In the genomic region with DNA sequence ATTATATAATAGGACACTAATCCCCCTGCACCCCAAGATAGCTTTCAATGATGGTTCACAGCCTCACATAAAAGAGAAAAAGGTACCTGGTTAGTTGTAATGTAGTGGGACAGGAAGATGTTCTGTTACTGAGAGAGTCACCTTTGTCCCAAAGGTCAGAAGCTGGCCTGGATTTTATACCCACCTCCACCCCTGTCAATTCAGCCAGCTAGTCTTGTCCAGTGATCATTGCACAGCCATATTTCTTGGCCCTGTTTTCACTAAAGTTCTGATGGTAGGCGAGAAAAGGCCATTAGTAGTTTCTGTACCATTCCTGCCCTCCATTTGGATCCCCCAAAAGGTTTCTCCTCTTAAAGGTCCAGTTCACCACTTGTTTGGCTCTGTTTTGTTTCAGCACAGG, we compare ENCODE assay signal across 19 mouse cellular contexts. TPM values are rescaled to one million over a fixed set of nuclear protein-coding genes. Genes with fewer than 3 reads are reported as not detected.
DNase-seq lines count a peak whose midpoint lies in the region; ATAC-seq and TF ChIP-seq lines count a peak whose summit lies in the region.
"Had no signal": no experiment of that assay in that cellular context is flagged by ENCODE, and none has a peak within 500 bp of the region (broad histone marks: within the 10 kb centered on the region; RNA-seq: fewer than 3 reads in every experiment).

No protein-coding gene starts in this region.

- 88% methylated on average over 1 of the region's 1 CpGs for WGBS in hindbrain, embryonic 15.5 days
- 79% methylated on average over 1 of the region's 1 CpGs for WGBS in hindbrain, embryonic 16.5 days
- WGBS in lung, embryonic 15.5 days, result 73% methylated on average over 1 of the region's 1 CpGs
- 70% methylated on average over 1 of the region's 1 CpGs for WGBS in liver, postnatal 0 days (ENCODE audit: insufficient replicate concordance)

- no peak for ATAC-seq in hindbrain, embryonic 15.5 days (ENCODE audit: low FRiP score, low read depth)
- ATAC-seq in hindbrain, embryonic 16.5 days, result no peak
- no peak for ATAC-seq in lung, embryonic 15.5 days (ENCODE audit: borderline replicate concordance, extremely low read depth, low FRiP score, low TSS enrichment)
- ATAC-seq in liver, postnatal 0 days, result no peak
- ATAC-seq: intestine, postnatal 0 days had no signal

- H3K4me1 ChIP-seq in hindbrain, embryonic 15.5 days (replicated peaks), result peaks cover 34% of the 10 kb centered on the region
- H3K4me1 ChIP-seq in hindbrain, embryonic 16.5 days (ENCODE audit: control insufficient read depth, insufficient read depth, low read depth, low read length), result peaks cover 17% of the 10 kb centered on the region
- H3K4me1 ChIP-seq in lung, embryonic 15.5 days, result peaks cover 62% of the 10 kb centered on the region
- H3K4me1 ChIP-seq in liver, postnatal 0 days (ENCODE audit: insufficient read depth), result peaks cover 59% of the 10 kb centered on the region

- intact Hi-C loops in left cerebral cortex, postnatal 4 days (cut with DNase I), result no loop called here

- no peak for TF ChIP-seq EP300 in liver, postnatal 0 days (IDR thresholded peaks at IDR 0.05; ENCODE audit: low read depth)

- DNase-seq in cerebellum, adult 9-10 months, result peak; percentile 12
- no peak for DNase-seq in cerebellum, postnatal 10 days
- no peak for DNase-seq in lung, postnatal 10 days
- DNase-seq in liver, postnatal 0 days, result no peak
- no peak for DNase-seq in left cerebral cortex, postnatal 4 days
- DNase-seq: adrenal gland, adult 2 months; cerebellum, adult 8-10 months; gastrocnemius, postnatal 25 days; kidney, postnatal 25 days; right cerebral cortex, postnatal 4 days; thymus, postnatal 14 days had no signal

- H3K4me2 ChIP-seq in hindbrain, embryonic 15.5 days, result peak overlapping the region; percentile 82
- no peak overlapping the region for H3K4me2 ChIP-seq in hindbrain, embryonic 16.5 days (ENCODE audit: low read length)
- peak overlapping the region; percentile 16; the same call in 1 of the 2 replicates for H3K4me2 ChIP-seq in lung, embryonic 15.5 days
- H3K4me2 ChIP-seq in liver, postnatal 0 days (ENCODE audit: low read depth, low read length), result peak overlapping the region; percentile 91; the same call in 1 of the 2 replicates

- peaks cover 27% of the 10 kb centered on the region for H3K36me3 ChIP-seq in hindbrain, embryonic 15.5 days
- peaks cover 18% of the 10 kb centered on the region for H3K36me3 ChIP-seq in hindbrain, embryonic 16.5 days (ENCODE audit: control insufficient read depth, insufficient read depth, low read length)
- peaks cover 28% of the 10 kb centered on the region for H3K36me3 ChIP-seq in lung, embryonic 15.5 days
- peaks cover 40% of the 10 kb centered on the region for H3K36me3 ChIP-seq in liver, postnatal 0 days (replicated peaks; ENCODE audit: insufficient read depth, low read length)

- no peak overlapping the region for H3K27ac ChIP-seq in hindbrain, embryonic 15.5 days (replicated peaks)
- no peak overlapping the region for H3K27ac ChIP-seq in hindbrain, embryonic 16.5 days (ENCODE audit: low read depth, low read length)
- peak overlapping the region; percentile 83 for H3K27ac ChIP-seq in lung, embryonic 15.5 days
- H3K27ac ChIP-seq in liver, postnatal 0 days (ENCODE audit: low read depth), result peak overlapping the region; percentile 68
- H3K27ac ChIP-seq: liver, embryonic 14.5 days; midbrain, embryonic 12.5 days had no signal

- H3K9me3 ChIP-seq in hindbrain, embryonic 15.5 days, result no peaks in the 10 kb centered on the region
- H3K9me3 ChIP-seq in hindbrain, embryonic 16.5 days (ENCODE audit: control insufficient read depth, low read length), result no peaks in the 10 kb centered on the region
- no peaks in the 10 kb centered on the region for H3K9me3 ChIP-seq in lung, embryonic 15.5 days
- H3K9me3 ChIP-seq in liver, postnatal 0 days (ENCODE audit: low read length), result no peaks in the 10 kb centered on the region
- H3K9me3 ChIP-seq: embryonic facial prominence, embryonic 12.5 days; hindbrain, embryonic 13.5 days; midbrain, embryonic 12.5 days had no signal

- H3K9ac ChIP-seq in hindbrain, embryonic 15.5 days, result no peak overlapping the region
- no peak overlapping the region for H3K9ac ChIP-seq in hindbrain, embryonic 16.5 days (ENCODE audit: low read depth, low read length)
- H3K9ac ChIP-seq in lung, embryonic 15.5 days, result no peak overlapping the region
- no peak overlapping the region for H3K9ac ChIP-seq in liver, postnatal 0 days (replicated peaks)
- H3K9ac ChIP-seq: liver, embryonic 14.5 days; midbrain, embryonic 12.5 days had no signal

- H3K4me3 ChIP-seq in hindbrain, embryonic 15.5 days, result no peak overlapping the region
- no peak overlapping the region for H3K4me3 ChIP-seq in hindbrain, embryonic 16.5 days (ENCODE audit: low read length)
- H3K4me3 ChIP-seq in lung, embryonic 15.5 days, result no peak overlapping the region
- H3K4me3 ChIP-seq in liver, postnatal 0 days (ENCODE audit: low read depth, low read length), result no peak overlapping the region

- no peak for TF ChIP-seq CTCF in liver, postnatal 0 days (IDR thresholded peaks at IDR 0.05; ENCODE audit: low read depth)

- H3K27me3 ChIP-seq in hindbrain, embryonic 15.5 days, result no peaks in the 10 kb centered on the region
- no peaks in the 10 kb centered on the region for H3K27me3 ChIP-seq in hindbrain, embryonic 16.5 days (replicated peaks; ENCODE audit: control insufficient read depth, insufficient read depth, low read length)
- H3K27me3 ChIP-seq in lung, embryonic 15.5 days, result no peaks in the 10 kb centered on the region
- peaks cover 7% of the 10 kb centered on the region for H3K27me3 ChIP-seq in liver, postnatal 0 days (ENCODE audit: insufficient read depth, low read length)
- H3K27me3 ChIP-seq: embryonic facial prominence, embryonic 12.5 days; hindbrain, embryonic 13.5 days had no signal

RNA-seq across cellular contexts. Expression of a gene that starts 1.2 kb away (rescaled TPM):
- polyA plus RNA-seq in hindbrain, embryonic 15.5 days (2015; fragmentation: Nextera tagmentation; extraction: Ambion mirVana), result 20.9 and 21.2 TPM in 2 replicates
- 22.1 and 22.9 TPM in 2 replicates for polyA plus RNA-seq in hindbrain, embryonic 16.5 days (2015; fragmentation: Nextera tagmentation; extraction: Ambion mirVana)
- 12.1 and 12.2 TPM in 2 replicates for polyA plus RNA-seq in lung, embryonic 15.5 days (2015; fragmentation: Nextera tagmentation; extraction: Ambion mirVana)
- 92.3 and 113 TPM in 2 replicates for polyA plus RNA-seq in liver, postnatal 0 days (2015; fragmentation: Nextera tagmentation; extraction: Ambion mirVana)
- 10 to 100 TPM; 28.5 to 32.2 TPM for total RNA-seq in left cerebral cortex, postnatal 4 days (2021)

RNA-seq across cellular contexts. Expression of a gene that starts 6.9 kb away (rescaled TPM):
- 18.3 and 18.8 TPM in 2 replicates for polyA plus RNA-seq in hindbrain, embryonic 15.5 days (2015; fragmentation: Nextera tagmentation; extraction: Ambion mirVana)
- 16.9 and 17.3 TPM in 2 replicates for polyA plus RNA-seq in hindbrain, embryonic 16.5 days (2015; fragmentation: Nextera tagmentation; extraction: Ambion mirVana)
- 27.4 and 28.2 TPM in 2 replicates for polyA plus RNA-seq in lung, embryonic 15.5 days (2015; fragmentation: Nextera tagmentation; extraction: Ambion mirVana)
- 13.0 and 13.3 TPM in 2 replicates for polyA plus RNA-seq in liver, postnatal 0 days (2015; fragmentation: Nextera tagmentation; extraction: Ambion mirVana)
- total RNA-seq in left cerebral cortex, postnatal 4 days (2021), result 10 to 100 TPM; 17.2 to 19.3 TPM

RNA-seq across cellular contexts. Expression of a gene that starts 9.0 kb away (rescaled TPM):
- 40.5 and 42.5 TPM in 2 replicates for polyA plus RNA-seq in hindbrain, embryonic 15.5 days (2015; fragmentation: Nextera tagmentation; extraction: Ambion mirVana)
- 34.2 and 40.3 TPM in 2 replicates for polyA plus RNA-seq in hindbrain, embryonic 16.5 days (2015; fragmentation: Nextera tagmentation; extraction: Ambion mirVana)
- 45.1 and 49.6 TPM in 2 replicates for polyA plus RNA-seq in lung, embryonic 15.5 days (2015; fragmentation: Nextera tagmentation; extraction: Ambion mirVana)
- 21.1 and 21.7 TPM in 2 replicates for polyA plus RNA-seq in liver, postnatal 0 days (2015; fragmentation: Nextera tagmentation; extraction: Ambion mirVana)
- total RNA-seq in left cerebral cortex, postnatal 4 days (2021), result 10 to 100 TPM; 36.2 to 37.1 TPM

RNA-seq across cellular contexts. Expression of a gene that starts 12.7 kb away (rescaled TPM):
- polyA plus RNA-seq in hindbrain, embryonic 15.5 days (2015; fragmentation: Nextera tagmentation; extraction: Ambion mirVana), result 128 and 135 TPM in 2 replicates
- 127 and 137 TPM in 2 replicates for polyA plus RNA-seq in hindbrain, embryonic 16.5 days (2015; fragmentation: Nextera tagmentation; extraction: Ambion mirVana)
- polyA plus RNA-seq in lung, embryonic 15.5 days (2015; fragmentation: Nextera tagmentation; extraction: Ambion mirVana), result 130 and 137 TPM in 2 replicates
- 61.0 and 63.2 TPM in 2 replicates for polyA plus RNA-seq in liver, postnatal 0 days (2015; fragmentation: Nextera tagmentation; extraction: Ambion mirVana)
- 10 to 100 TPM; 56.5 to 57.0 TPM for total RNA-seq in left cerebral cortex, postnatal 4 days (2021)

RNA-seq across cellular contexts. Expression of a gene that starts 26.2 kb away (rescaled TPM):
- polyA plus RNA-seq in hindbrain, embryonic 15.5 days (2015; fragmentation: Nextera tagmentation; extraction: Ambion mirVana), result 16.2 and 17.8 TPM in 2 replicates
- polyA plus RNA-seq in hindbrain, embryonic 16.5 days (2015; fragmentation: Nextera tagmentation; extraction: Ambion mirVana), result 16.2 and 20.1 TPM in 2 replicates
- 34.5 and 37.5 TPM in 2 replicates for polyA plus RNA-seq in lung, embryonic 15.5 days (2015; fragmentation: Nextera tagmentation; extraction: Ambion mirVana)
- 50.8 and 53.1 TPM in 2 replicates for polyA plus RNA-seq in liver, postnatal 0 days (2015; fragmentation: Nextera tagmentation; extraction: Ambion mirVana)
- total RNA-seq in left cerebral cortex, postnatal 4 days (2021), result 1 to 10 TPM; 5.9 to 8.4 TPM

Comparison
In these comparisons a context has a peak if more than half of its experiments do, and no peak if none do; other contexts are left out.
1. H3K27ac ChIP-seq: peak in lung, embryonic 15.5 days (single experiment) and liver, postnatal 0 days (single experiment); none in hindbrain, embryonic 15.5 days (single experiment) and hindbrain, embryonic 16.5 days (single experiment).